Mouse (Mus musculus): ENCODE results near the gene Foxred2.

The Foxred2 gene

GRCm38 (mm10) chr15:77945711-77946110 is 10.8 kb downstream of the Foxred2 start:
- DNase-seq = no peak

- no peak for DNase-seq
These were observed 15.0 kb downstream of the Foxred2 start for GRCm38 (mm10) chr15:77941563-77941962.

GRCm38 (mm10) chr15:77938516-77938915 is 18.0 kb downstream of the Foxred2 start:
- DNase-seq = no peak

GRCm38 (mm10) chr15:77935673-77936375 is 20.7 kb downstream of the Foxred2 start:
- peak; percentile 73 for DNase-seq

- DNase-seq = peak; percentile 55
These were observed 21.6 kb downstream of the Foxred2 start for GRCm38 (mm10) chr15:77934968-77935367.

- DNase-seq = peak; percentile 66
These were observed 22.2 kb downstream of the Foxred2 start for GRCm38 (mm10) chr15:77934326-77934725.

GRCm38 (mm10) chr15:77933770-77934169 is 22.8 kb downstream of the Foxred2 start:
- peak; percentile 100 for DNase-seq

GRCm38 (mm10) chr15:77933222-77933621 is 23.3 kb downstream of the Foxred2 start:
- DNase-seq = peak; percentile 70

GRCm38 (mm10) chr15:77931689-77932016 is 24.9 kb downstream of the Foxred2 start:
- no peak for DNase-seq

GRCm38 (mm10) chr15:77930986-77931688 is 25.4 kb downstream of the Foxred2 start:
- no peak for DNase-seq

- DNase-seq = no peak
These were observed 26.7 kb downstream of the Foxred2 start for GRCm38 (mm10) chr15:77929804-77930203.

- DNase-seq = peak; percentile 99
These were observed 27.7 kb downstream of the Foxred2 start, which contains the start of gene Txn2 for GRCm38 (mm10) chr15:77928673-77929331. Gene Txn2 (minus strand): TSS chr15:77929006.

- peak; percentile 61 for DNase-seq
These were observed 28.4 kb downstream of the Foxred2 start for GRCm38 (mm10) chr15:77928091-77928490.

GRCm38 (mm10) chr15:77926921-77927320 is 29.6 kb downstream of the Foxred2 start:
- no peak for DNase-seq

- no peak for DNase-seq
These were observed 31.3 kb downstream of the Foxred2 start for GRCm38 (mm10) chr15:77925195-77925594.

- no peak for DNase-seq
These were observed 33.1 kb downstream of the Foxred2 start for GRCm38 (mm10) chr15:77923267-77924035.

- no peak for DNase-seq
These were observed 33.8 kb downstream of the Foxred2 start for GRCm38 (mm10) chr15:77922710-77923109.

- DNase-seq = no peak
These were observed 34.9 kb downstream of the Foxred2 start for GRCm38 (mm10) chr15:77921636-77922035.

GRCm38 (mm10) chr15:77920511-77921462 is 35.7 kb downstream of the Foxred2 start:
- DNase-seq = no peak

- DNase-seq = no peak
These were observed 37.1 kb downstream of the Foxred2 start for GRCm38 (mm10) chr15:77919441-77919840.

GRCm38 (mm10) chr15:77916851-77917544 is 39.5 kb downstream of the Foxred2 start:
- DNase-seq = peak; percentile 96
